Mouse (Mus musculus): ENCODE data around the gene Prss45.

DNA sequence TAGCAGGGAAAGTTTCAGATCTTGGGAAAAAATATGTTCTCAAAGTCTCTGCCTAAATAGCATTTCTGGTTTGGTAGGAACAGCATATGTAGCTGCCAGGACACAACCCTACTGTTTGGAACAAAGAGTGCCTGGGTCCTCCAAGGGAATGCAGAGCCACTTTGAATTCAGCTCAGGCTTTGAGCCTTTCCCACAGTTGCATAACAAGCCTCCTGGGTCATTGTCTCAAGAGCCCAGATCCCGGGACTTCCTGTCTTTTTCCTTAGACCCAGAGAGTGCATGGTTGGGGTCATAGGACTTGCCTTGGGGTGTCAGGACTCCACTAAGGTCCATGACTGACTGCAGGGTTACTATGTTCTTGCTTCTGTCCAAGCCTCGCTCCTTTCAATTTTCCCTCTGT, 1.7 kb downstream of the Prss45 start:
- TF ChIP-seq POLR2A (IDR thresholded peaks at IDR 0.05; ENCODE audit: insufficient read length, low read depth) (no peak), POLR2AphosphoS2 (IDR thresholded peaks at IDR 0.05; ENCODE audit: insufficient read length, low read depth) (no peak)

Data from myocyte (in vitro differentiated cells).